Mouse (Mus musculus) B cell, adult (primary cell): ENCODE measurements around the gene Rev1. TPM values are rescaled to one million over a fixed set of nuclear protein-coding genes. Genes with fewer than 3 reads are reported as not detected.

Source experiments
- total RNA-seq: library from RNA; stranded (reverse); gene quantifications from 4 replicates; pipeline ENCODE4 v1.2.4, GENCODE M21; 2023; ENCODE audit not compliant: inconsistent age

The Rev1 gene
- total RNA-seq = 35.9 to 44.9 TPM (median 42.0 TPM) in 4 replicates

DNA sequence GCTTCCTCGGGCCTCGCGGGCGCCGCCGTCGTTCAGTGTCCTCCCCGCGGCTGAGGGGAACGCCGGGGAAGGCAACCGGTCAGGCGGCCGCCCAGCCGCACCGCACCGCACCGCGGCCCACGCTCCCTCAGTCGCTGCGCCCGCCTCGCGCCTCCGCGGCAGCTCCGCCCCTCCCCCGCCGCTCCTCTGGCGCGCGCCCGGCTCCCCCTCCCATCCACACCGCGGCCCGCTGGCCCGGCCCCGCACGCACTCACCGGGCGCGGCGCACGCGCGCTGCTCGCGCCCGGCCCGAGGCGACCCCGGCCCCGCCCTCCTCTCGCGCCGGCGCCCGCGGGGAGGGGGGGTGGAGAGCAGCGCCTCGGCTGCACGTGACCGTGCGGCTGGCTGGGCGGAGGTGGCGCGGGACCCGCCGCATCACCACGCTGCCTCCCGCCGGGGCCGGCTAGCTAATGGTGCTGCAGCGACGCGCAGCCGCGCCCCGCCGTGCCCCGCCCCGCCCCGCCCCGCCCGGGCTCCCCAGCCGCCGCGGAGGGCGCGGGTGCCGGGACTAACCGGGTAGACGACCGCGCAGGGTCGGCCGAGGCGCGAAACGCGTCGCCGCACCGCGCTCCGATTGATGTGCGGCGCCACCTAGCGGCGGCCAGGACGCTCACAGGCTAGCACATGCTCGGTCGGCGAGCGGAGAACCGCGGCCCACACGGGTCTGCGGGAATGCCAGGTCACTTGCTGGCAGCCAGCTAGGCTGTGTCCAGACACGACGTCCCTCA, at the start of gene Rev1:
Rev1 (minus strand) TSS at position 301 of the 767 bp plus-strand sequence.

Other genes with a start within 250 kb of the Rev1 start
- 19.3 to 22.9 TPM (median 22.4 TPM) in 4 replicates for gene Mitd1, start 239.4 kb downstream of the Rev1 start, total RNA-seq
- gene Mrpl30, start 239.3 kb downstream of the Rev1 start, total RNA-seq = 105 to 128 TPM (median 117 TPM) in 4 replicates
- not detected in 4 replicates for gene Lyg2, start 213.3 kb downstream of the Rev1 start, total RNA-seq
- gene Lyg1, start 172.0 kb downstream of the Rev1 start, total RNA-seq = not detected in 4 replicates
- 68.2 to 75.4 TPM (median 71.9 TPM) in 4 replicates for gene Txndc9, start 131.9 kb downstream of the Rev1 start, total RNA-seq
- 44.1 to 52.7 TPM (median 46.7 TPM) in 4 replicates for gene Eif5b, start 131.8 kb downstream of the Rev1 start, total RNA-seq